Mouse (Mus musculus) bone marrow macrophage, adult 2 months (primary cell): Measurements from ENCODE around the gene Crim1.

ENCODE experiments used
- CTCF ChIP-seq: IDR thresholded peaks from 2 replicates; pipeline ENCODE4 v1.5.1; 2012; ENCODE audit warnings: low read depth, mild to moderate bottlenecking, low read length, moderate library complexity
- POLR2A ChIP-seq: IDR thresholded peaks from 2 replicates; pipeline ENCODE4 v1.6.1; 2012; ENCODE audit warnings: mild to moderate bottlenecking, low read depth, low read length, borderline replicate concordance

GRCm38 (mm10) chr17:78211881-78212280 is 11.8 kb downstream of the Crim1 start:
- no peak for TF ChIP-seq CTCF
- TF ChIP-seq POLR2A = no peak
